19 mouse cellular contexts compared by ENCODE assay signal in genomic region chr12:34724274-34724673, GRCm38 (mm10).
"Had no signal": no experiment of that assay in that cellular context is flagged by ENCODE, and none has a peak within 500 bp of the region (broad histone marks: within the 10 kb centered on the region; RNA-seq: fewer than 3 reads in every experiment).

No protein-coding gene starts in this region.

- H3K4me1 ChIP-seq: limb, embryonic 10.5 days; liver, embryonic 12.5 days; liver, embryonic 15.5 days; midbrain, embryonic 13.5 days had no signal

- H3K9ac ChIP-seq: limb, embryonic 13.5 days; liver, embryonic 12.5 days; liver, embryonic 15.5 days; midbrain, embryonic 13.5 days had no signal

- DNase-seq: kidney, adult 18-20 months; kidney, adult 9 months; kidney, postnatal 14 days; kidney, postnatal 4 days; liver; lung, adult 18-20 months; right cerebral cortex, adult 18-20 months; right cerebral cortex, postnatal 14 days; spleen, adult 18-20 months; thymus, adult 18-20 months; thymus, postnatal 14 days; thymus, postnatal 4 days had no signal

- ATAC-seq: intestine, embryonic 16.5 days; liver, embryonic 12.5 days; midbrain, embryonic 13.5 days; midbrain, embryonic 16.5 days had no signal

- H3K36me3 ChIP-seq: limb, embryonic 10.5 days; limb, embryonic 13.5 days; liver, embryonic 12.5 days; liver, embryonic 15.5 days; midbrain, embryonic 13.5 days had no signal

- H3K27me3 ChIP-seq: limb, embryonic 13.5 days; liver, embryonic 12.5 days; liver, embryonic 15.5 days; midbrain, embryonic 13.5 days had no signal

- H3K4me2 ChIP-seq: limb, embryonic 13.5 days; liver, embryonic 12.5 days; liver, embryonic 15.5 days; midbrain, embryonic 13.5 days had no signal

- H3K27ac ChIP-seq: limb, embryonic 10.5 days; limb, embryonic 13.5 days; liver, embryonic 12.5 days; liver, embryonic 15.5 days; midbrain, embryonic 13.5 days had no signal

- H3K9me3 ChIP-seq: limb, embryonic 10.5 days; limb, embryonic 13.5 days; liver, embryonic 12.5 days; liver, embryonic 15.5 days; midbrain, embryonic 13.5 days had no signal

- H3K4me3 ChIP-seq: limb, embryonic 10.5 days; limb, embryonic 13.5 days; liver, embryonic 12.5 days; liver, embryonic 15.5 days; midbrain, embryonic 13.5 days had no signal
